Mouse (Mus musculus) lung, embryonic 15.5 days (tissue): Measurements from ENCODE around the gene Hlcs. TPM values are rescaled to one million over a fixed set of nuclear protein-coding genes. Genes with fewer than 3 reads are reported as not detected.

ENCODE experiments used
- ATAC-seq: fragments of 200-750 bp; cut with Nextera tagmentation; 2 replicates; pipeline ENCODE4 v1.8.0; 2017; ENCODE audit warnings: moderate number of reproducible peaks, borderline replicate concordance; ENCODE audit not compliant: low FRiP score, low TSS enrichment; ENCODE audit errors: extremely low read depth
- H3K27ac ChIP-seq: fragments of 300-500 bp; sonication (generic); 2 replicates; pipeline ENCODE4 v1.5.1; 2015; ENCODE audit warnings: moderate library complexity, mild to moderate bottlenecking, inconsistent platforms
- H3K27me3 ChIP-seq: fragments of 300-500 bp; sonication (generic); 2 replicates; pipeline ENCODE4 v1.6.1; 2015; ENCODE audit warnings: inconsistent platforms
- H3K36me3 ChIP-seq: fragments of 300-500 bp; sonication (generic); 2 replicates; pipeline ENCODE4 v1.6.1; 2015; ENCODE audit warnings: inconsistent platforms
- H3K4me1 ChIP-seq: fragments of 300-500 bp; sonication (generic); 2 replicates; pipeline ENCODE4 v1.6.1; 2015; ENCODE audit warnings: inconsistent platforms
- H3K4me2 ChIP-seq: fragments of 300-500 bp; sonication (generic); 2 replicates; pipeline ENCODE4 v1.6.1; 2015; ENCODE audit warnings: inconsistent platforms, mild to moderate bottlenecking, moderate library complexity
- H3K4me3 ChIP-seq: fragments of 300-500 bp; sonication (generic); 2 replicates; pipeline ENCODE4 v1.5.1; 2015; ENCODE audit warnings: mild to moderate bottlenecking, inconsistent platforms
- H3K9ac ChIP-seq: fragments of 300-500 bp; sonication (generic); 2 replicates; pipeline ENCODE4 v1.6.1; 2015; ENCODE audit warnings: inconsistent platforms
- H3K9me3 ChIP-seq: fragments of 300-500 bp; sonication (generic); 2 replicates; pipeline ENCODE4 v1.6.1; 2016; ENCODE audit warnings: inconsistent platforms
- WGBS: fragments of 180-500 bp; shearing (Covaris S2); methylation state at CpG from one replicate; pipeline ENCODE4 v1.1.7; 2015; 5-methylcytosine and 5-hydroxymethylcytosine counted together
- polyA plus RNA-seq: library from polyadenylated mRNA; unstranded; fragments of >200 nt; fragmentation: Nextera tagmentation; extraction: Ambion mirVana; gene quantifications from 2 replicates; pipeline ENCODE4 v1.2.1, GENCODE M21; 2015

Gene Hlcs
- polyA plus RNA-seq, 1 experiment from 2014 or later, result 9.1 TPM

DNA sequence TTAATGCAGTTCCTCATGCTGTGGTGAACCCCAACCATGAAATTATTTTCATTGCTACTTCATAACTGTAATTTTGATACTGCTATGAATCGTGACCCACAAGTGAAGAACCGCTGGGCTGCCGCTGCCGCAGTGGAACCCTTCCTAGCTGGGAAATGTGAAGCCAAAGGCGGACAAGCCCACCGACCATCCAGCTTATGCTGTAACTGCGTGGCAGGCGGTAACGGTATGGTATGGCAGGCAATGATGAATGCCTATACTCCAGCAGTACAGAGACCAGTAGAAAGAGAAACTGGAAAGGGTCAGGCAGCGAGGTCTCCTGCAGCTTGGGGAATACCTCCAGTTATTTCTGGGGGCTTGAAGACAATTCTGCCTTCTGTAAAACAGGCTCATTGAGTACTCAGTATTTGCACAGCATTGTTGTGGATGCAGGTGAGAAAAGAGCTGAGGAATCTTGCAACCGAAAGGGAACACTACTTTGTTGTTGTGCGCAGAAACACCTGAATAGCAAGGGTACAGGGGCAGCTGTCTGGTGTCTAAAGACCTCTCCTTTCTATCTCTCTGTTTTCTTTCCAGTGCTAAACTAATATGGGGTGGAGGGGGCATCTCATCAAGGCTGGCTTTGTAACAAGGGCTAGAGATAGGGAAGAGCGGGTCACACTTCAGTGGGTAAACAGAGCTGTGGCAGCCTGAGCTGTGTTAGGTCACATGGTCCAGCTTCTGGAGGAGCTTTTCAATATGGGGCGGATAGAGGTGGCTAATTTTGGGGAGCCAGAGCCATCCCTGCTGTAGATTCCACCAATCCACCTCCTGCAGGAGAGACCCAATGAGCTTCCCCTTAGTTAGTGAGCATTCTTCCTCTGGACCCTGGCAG is 224.3 kb downstream of the Hlcs start:
- Histone ChIP-seq H3K9me3 (no peaks in the 10 kb centered on the region), H3K27ac (no peak overlapping the region), H3K27me3 (peaks cover 98% of the 10 kb centered on the region), H3K36me3 (no peaks in the 10 kb centered on the region), H3K4me3 (no peak overlapping the region), H3K4me1 (peaks cover 18% of the 10 kb centered on the region), H3K9ac (no peak overlapping the region), H3K4me2 (no peak overlapping the region)
- no peak for ATAC-seq
- 6% methylated on average over 14 of the region's 14 CpGs for WGBS

DNA sequence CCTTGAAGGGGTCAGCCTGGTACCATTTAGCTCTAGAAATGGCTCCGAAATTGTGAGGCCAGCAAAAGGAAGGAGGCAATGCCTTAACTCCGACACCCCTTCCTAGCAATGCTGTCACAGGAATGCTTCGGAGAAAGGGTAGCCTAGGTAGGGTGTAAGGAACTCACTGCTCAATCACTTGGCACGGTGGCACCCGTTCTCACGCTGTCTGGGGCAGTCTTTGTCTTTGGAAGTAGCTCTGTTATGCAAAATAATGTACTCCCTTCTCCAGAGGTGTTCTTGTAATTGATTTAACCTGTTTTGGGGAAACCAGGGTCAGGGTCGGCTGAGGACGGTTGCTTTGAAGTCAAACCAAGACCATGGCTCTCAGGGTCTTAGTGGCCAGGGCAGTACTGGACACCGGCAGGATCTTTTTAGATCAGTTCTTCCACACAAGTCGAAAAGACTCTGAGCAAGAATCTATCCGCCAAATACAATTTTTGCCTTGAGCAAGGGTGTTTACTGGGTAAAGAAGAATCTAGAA is 225.1 kb downstream of the Hlcs start:
- Histone ChIP-seq H3K9ac (no peak overlapping the region), H3K27ac (no peak overlapping the region), H3K4me2 (no peak overlapping the region), H3K4me1 (peaks cover 18% of the 10 kb centered on the region), H3K27me3 (peaks cover 98% of the 10 kb centered on the region), H3K36me3 (no peaks in the 10 kb centered on the region), H3K9me3 (no peaks in the 10 kb centered on the region), H3K4me3 (no peak overlapping the region)
- ATAC-seq, result no peak
- 6% methylated on average over 11 of the region's 11 CpGs for WGBS

DNA sequence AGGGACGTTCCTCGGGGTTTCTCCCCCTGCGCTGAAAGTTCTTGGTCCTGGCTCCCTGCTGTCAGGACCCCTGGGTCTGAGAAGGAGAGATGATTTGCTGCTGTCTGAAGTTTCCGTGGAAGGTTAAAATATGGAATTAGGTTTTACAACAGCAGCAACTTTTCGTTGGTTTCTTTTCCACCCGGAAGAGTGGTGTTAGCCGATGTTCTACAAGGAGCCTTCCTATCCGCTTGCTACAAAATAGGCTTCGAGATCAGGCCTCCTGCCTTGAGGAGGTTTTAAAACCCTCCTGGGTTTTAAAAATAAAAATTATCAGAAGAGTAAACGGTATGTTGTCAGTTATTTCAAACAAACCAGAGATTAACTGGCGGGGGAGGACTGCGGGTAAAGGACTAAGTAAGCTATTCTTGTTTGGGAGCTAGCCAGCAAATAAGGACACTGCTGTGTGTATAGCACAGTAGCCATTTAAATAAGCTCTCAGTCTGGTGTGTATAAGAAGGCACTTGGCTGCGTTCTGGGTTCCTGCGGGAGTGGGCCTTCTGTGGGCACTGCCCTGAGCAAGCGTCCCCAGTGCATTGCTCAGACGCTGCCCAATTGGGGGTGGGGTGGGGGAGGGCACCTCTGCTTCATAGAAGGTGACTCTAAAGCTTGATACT is 225.7 kb downstream of the Hlcs start:
- Histone ChIP-seq H3K36me3 (no peaks in the 10 kb centered on the region), H3K9me3 (no peaks in the 10 kb centered on the region), H3K27ac (no peak overlapping the region), H3K27me3 (peaks cover 98% of the 10 kb centered on the region), H3K4me3 (no peak overlapping the region), H3K4me2 (peak overlapping the region; percentile 14; the same call in 1 of the 2 replicates), H3K4me1 (peaks cover 18% of the 10 kb centered on the region), H3K9ac (no peak overlapping the region)
- 6% methylated on average over 16 of the region's 16 CpGs for WGBS
- ATAC-seq, result no peak

DNA sequence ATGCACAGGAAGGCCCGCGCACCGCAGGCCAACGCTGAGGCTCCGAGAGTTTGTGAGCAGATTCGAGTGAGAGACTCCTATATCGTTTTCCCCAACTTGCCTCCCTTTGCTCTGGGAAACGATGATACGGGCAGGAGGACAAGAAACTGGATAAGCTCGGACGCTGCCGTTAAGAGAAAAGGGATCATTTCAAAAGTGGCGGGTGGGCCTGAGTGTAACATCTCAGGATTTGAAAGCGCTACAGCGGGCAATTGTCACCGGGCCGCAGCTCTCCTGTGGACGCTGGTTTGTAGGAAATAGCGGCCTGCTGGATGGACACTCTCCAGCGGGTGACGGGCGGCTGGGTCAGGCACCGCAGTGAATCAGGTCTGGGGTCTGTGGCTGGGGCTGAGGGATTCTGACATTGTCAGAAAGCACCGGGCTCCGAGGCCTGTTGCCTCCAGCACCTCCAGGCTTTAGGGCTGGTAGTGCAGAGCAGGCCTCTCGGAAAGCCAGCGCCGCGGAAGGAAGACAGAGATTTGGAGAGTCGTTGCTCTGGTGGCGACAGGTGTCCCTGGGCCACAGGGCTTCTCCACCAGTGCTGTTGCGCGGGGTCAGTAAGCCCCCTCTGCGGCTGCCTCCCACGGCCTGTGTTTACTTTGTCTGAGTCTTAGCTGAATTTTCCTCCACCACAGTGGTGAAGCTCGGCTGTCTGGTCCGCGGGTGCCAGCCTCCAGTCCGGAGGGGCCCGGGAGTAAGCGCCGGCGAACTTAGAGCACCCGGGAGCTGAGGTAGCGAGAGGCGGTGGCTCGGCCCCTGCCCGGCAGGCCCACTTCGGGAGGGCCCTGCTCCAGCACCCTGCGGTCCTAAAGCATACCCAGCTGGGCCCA is 226.4 kb downstream of the Hlcs start:
- Histone ChIP-seq H3K4me1 (peaks cover 18% of the 10 kb centered on the region), H3K27ac (no peak overlapping the region), H3K27me3 (peaks cover 98% of the 10 kb centered on the region), H3K4me2 (peak overlapping the region; percentile 14; the same call in 1 of the 2 replicates), H3K9ac (no peak overlapping the region), H3K4me3 (no peak overlapping the region), H3K36me3 (no peaks in the 10 kb centered on the region), H3K9me3 (no peaks in the 10 kb centered on the region)
- no peak for ATAC-seq
- WGBS, result 2% methylated on average over 50 of the region's 50 CpGs

DNA sequence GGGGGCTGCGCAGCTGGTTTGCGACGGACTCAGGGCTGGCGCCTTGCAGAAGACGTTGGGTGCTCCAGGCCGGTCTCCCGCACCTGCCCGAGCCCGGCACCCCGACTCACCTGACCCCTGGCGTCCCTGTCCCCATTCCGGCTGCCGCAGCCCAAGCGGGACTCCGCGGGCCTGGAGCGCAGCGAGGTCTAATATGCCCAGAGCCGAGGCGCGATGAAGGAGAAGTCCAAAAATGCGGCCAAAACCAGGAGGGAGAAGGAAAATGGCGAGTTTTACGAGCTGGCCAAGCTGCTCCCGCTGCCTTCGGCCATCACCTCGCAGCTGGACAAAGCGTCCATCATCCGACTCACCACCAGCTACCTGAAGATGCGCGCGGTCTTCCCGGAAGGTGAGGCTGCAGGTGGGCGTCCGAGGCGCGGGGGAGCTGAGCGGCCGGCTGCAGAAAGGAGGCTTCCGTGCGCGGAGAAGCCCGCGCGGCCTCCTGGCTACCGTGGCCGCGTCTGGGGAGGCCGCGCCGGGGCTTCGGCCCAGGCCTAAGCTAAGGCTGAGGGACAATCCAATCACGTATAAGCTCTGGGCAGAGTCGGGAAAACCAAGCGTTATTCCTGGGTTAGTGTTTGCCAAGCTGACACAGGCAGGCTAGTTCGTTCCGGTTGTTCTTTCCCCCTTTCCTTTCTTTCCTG is 227.6 kb downstream of the Hlcs start:
- Histone ChIP-seq H3K4me2 (peak overlapping the region; percentile 69), H3K4me1 (peaks cover 18% of the 10 kb centered on the region), H3K4me3 (peak overlapping the region; percentile 40), H3K27ac (no peak overlapping the region), H3K9ac (no peak overlapping the region), H3K9me3 (no peaks in the 10 kb centered on the region), H3K27me3 (peaks cover 98% of the 10 kb centered on the region), H3K36me3 (no peaks in the 10 kb centered on the region)
- WGBS, result under 1% methylated on average over 57 of the region's 57 CpGs
- no peak for ATAC-seq

DNA sequence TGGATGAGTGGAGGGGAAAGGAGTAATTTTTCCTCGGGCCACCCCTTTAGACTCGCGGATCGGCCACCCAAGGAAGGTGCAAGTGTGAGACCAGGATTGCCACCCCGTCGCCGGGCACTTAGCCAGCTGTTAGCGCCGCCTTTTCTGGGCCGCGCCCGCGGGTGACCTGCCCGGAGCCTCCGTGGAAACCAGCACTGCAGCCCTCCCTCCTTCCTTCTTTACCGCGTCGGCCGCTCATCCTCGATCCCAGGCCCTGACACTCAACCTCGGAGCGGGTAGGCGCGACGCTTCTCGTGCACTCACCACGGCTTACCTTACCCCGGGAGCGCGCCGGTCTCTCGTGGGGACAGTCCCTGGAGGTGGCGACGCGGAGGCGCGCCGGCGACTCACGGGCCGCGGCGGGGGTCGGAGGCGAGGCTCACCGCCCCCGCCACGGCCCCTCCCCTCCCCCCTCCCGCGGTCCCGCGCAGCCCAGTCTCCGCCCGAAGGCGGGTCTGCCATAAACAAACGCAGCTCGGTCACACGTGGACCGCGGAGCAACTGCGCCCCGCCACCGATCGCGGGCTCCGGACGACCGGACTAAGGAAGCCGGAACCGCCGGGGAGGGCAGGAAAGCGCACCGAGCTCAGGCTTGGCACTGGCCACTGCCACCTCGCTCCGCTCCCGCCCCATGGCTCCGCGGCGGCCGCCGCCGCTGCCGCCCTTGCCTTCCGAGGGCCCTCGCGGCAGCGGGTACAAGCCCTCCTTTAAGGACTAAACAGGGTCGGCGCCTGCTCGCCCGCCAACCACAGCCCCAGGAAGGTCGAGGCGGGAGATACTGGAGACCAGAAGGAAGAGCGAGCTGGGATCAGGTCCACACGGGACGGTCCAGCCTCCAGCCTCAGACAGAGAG is 228.4 kb downstream of the Hlcs start, which contains the start of gene Sim2:
Sim2 (plus strand) TSS at position 221 of the 892 bp plus-strand sequence.
- Histone ChIP-seq H3K27ac (no peak within 1 kb of the TSS), H3K4me3 (peak within 1 kb of the TSS; percentile 40), H3K36me3 (no peaks in the 10 kb centered on the region), H3K4me1 (peaks cover 18% of the 10 kb centered on the region), H3K9ac (no peak within 1 kb of the TSS), H3K9me3 (no peaks in the 10 kb centered on the region), H3K27me3 (peaks cover 98% of the 10 kb centered on the region), H3K4me2 (peak within 1 kb of the TSS; percentile 69)
- WGBS, result 0% methylated on average over 79 of the region's 96 CpGs
- peak; percentile 20; the same call in 1 of the 2 replicates for ATAC-seq

DNA sequence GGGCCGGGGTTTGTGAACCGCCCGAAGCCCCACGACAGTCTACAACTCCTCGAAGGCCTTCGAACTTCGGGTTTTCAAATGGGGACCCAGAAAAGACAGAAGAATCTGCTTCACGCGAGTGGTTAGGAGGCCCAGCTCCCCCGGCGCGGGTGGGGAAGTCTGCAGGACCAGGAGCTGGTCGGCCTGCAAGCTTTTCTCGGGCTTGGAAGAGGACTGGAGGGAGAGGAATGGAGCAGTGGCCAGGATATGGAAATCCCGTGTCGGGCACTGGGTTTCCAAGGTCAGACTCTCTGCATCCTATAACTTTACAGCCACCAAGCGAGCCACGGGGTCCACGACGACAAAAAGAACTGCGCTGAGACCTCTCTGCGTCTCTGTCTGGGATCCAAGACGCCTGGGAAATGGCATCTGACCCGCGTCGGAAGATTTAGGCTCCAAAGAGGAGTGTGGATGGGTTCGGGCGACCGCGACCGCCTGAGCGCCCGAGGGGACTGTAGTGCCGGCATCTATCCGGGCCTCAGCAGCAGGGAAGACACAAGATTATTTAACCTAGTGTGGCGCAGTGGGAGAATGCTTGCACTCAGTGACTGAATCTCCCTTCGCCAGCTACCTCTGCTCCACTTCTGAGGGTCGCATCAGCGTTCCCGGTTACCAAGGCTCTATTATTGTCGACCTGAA is 229.4 kb downstream of the Hlcs start:
- no peak for ATAC-seq

DNA sequence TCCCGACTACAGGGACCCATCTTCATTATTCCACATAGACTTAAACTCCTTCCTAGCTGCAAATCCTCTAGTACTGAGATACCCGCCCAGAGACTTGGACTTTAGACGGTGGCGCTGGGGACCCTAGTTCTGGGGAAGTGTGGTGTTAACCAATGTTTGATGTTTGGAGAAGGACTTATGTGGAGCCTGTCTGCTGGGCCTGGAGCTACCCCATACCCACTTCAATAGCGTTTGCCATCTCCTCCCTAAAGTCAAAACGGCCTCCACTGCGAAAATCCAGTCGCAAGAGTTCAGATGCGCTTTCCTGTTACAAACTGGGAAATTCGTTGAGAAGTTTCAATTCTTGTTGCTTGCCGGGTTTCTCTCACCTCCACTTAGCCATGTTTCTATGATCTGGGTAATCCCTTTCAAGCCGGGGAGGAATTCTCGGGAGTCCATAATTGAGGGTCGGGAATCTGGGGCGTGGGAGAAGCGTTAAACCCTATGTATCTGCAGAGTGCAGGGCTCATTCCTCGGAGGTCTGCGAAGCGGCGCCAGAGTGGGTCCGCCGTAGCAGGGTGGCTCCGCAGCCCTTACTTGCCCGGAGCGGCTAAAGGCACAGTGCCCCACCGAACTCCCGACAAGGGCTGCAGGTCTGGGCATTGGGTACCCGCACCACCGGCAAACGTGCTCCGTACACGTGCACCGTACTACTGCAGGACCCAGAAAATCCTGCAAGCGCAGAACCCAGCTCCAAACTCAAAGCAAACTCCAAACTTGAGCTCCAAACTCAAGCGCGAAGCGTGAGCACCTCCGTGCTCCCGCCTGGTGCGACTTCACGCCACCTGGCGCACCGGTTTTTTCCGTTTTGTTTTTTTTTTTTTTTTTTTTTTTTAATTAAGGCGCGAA is 230.2 kb downstream of the Hlcs start:
- no peak for ATAC-seq
- Histone ChIP-seq H3K4me1 (peaks cover 18% of the 10 kb centered on the region), H3K9me3 (no peaks in the 10 kb centered on the region), H3K27me3 (peaks cover 97% of the 10 kb centered on the region), H3K4me3 (no peak overlapping the region), H3K9ac (no peak overlapping the region), H3K4me2 (no peak overlapping the region), H3K27ac (no peak overlapping the region), H3K36me3 (no peaks in the 10 kb centered on the region)
- 3% methylated on average over 46 of the region's 46 CpGs for WGBS

More for the DNA sequence above, 229.4 kb downstream of the Hlcs start:
- Histone ChIP-seq H3K4me3 (no peak overlapping the region; the same call in 1 of the 2 replicates), H3K9ac (no peak overlapping the region), H3K36me3 (no peaks in the 10 kb centered on the region), H3K27me3 (peaks cover 98% of the 10 kb centered on the region), H3K4me1 (peaks cover 18% of the 10 kb centered on the region), H3K27ac (no peak overlapping the region), H3K4me2 (peak overlapping the region; percentile 69), H3K9me3 (no peaks in the 10 kb centered on the region)
- WGBS, result under 1% methylated on average over 41 of the region's 41 CpGs

DNA sequence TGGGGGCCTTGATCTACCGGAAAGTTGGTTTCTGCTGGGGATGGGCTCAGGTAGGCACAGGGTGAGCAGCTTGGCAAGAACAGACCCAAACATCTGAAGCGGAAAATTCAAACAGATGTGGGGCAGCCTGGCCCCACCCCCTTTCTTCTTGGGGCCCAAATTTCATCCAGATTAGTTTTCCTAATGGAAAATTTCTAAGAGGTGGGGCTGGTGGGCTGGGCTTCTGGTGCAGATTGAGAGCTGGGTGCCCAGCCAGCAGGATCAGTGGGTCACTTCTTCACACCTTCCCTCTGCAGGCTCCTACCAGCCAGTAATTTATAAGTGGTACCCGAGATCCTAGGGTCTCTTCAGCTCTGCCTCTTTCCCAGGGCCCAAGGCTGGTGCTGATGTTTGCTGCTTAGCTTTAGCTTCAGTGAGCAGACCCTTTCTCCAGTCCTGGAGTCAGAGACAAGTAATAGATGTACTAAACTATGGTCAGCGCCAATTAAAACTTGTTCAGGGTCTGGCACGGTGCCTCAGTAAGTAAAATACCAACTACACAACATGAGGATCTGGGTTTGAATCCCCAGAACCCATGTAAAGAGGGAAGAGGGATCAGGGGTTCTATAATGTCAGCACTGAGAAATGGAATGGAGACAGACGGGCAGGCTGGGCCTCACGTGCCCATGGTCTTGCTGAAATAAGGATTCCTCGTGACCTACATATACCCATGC is 231.2 kb downstream of the Hlcs start:
- Histone ChIP-seq H3K27me3 (peaks cover 97% of the 10 kb centered on the region), H3K4me3 (no peak overlapping the region), H3K9me3 (no peaks in the 10 kb centered on the region), H3K4me2 (no peak overlapping the region), H3K27ac (no peak overlapping the region), H3K4me1 (peaks cover 15% of the 10 kb centered on the region), H3K9ac (no peak overlapping the region), H3K36me3 (no peaks in the 10 kb centered on the region)
- no peak for ATAC-seq
- WGBS, result 11% methylated on average over 8 of the region's 8 CpGs
